Mouse (Mus musculus): ENCODE measurements at regions not wholly inside any gene's neighbourhood (a gene's known extent, or its start where the extent isn't known, plus 50 kb on each side); places are given as distances from the start of the nearest gene placed in this dataset.

GRCm38 (mm10) chr4:30776816-30777442 is 1187.0 kb upstream of the Map3k7 start:
- DNase-seq (ENCODE audit: low spot score in 2 of 2) = no peak

GRCm38 (mm10) chr4:30781649-30782048 is 1182.2 kb upstream of the Map3k7 start:
- DNase-seq (ENCODE audit: low spot score in 2 of 2) = no peak

DNA sequence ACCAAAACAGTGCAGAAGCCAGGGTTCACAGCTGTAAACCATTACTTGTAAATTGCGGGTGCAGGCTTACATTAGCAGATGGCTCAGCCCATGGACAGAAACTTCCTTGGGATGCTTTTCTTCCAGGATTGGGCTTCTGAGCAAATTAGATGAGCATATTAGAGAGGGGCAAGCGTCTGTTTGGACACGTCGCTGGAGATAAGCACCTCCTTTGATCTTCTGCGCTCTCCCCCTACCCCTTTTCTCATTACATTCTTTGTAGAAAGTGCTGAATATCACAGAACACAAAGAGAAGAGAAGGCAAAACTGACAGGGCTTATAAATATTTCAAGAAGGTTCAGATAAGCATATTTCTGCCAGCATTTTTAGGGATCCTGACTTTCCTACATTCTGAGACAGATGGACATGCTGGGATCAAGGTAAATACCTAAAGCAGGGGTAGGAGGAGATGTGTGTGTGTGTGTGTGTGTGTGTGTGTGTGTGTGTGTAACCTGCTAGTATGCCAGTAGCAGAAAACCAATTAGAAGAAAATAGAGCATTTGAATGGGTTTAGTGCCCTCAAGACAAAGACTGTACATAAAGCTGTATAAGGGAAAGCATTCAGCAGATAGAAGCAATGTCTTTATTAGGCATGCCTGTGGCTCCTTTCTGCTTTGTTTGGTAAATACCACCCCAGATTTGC is 1173.8 kb upstream of the Map3k7 start:
- DNase-seq (ENCODE audit: low spot score in 2 of 2) = no peak

DNA sequence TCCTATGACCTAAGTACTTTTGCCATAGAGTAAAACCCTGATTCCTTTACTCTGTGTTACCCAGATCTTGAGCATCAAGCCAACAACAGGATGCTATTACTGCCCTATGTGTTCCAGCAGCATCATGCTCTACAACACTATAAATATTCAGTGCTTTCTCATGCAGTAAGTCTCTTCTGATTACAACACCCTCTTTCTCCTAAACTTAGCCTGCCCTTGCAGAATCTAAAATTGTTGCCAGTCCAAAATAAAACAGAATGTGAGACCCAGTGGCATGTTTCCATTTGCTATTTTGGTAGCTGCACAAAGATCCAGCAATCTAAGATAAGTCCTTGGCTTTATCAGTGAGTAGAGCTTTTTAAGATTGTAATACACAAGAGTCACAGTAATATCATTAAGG is 1154.1 kb upstream of the Map3k7 start:
- DNase-seq (ENCODE audit: low spot score in 2 of 2) = no peak

GRCm38 (mm10) chr4:30855361-30856056 is 1108.4 kb upstream of the Map3k7 start:
- no peak for DNase-seq (ENCODE audit: low spot score in 2 of 2)

GRCm38 (mm10) chr4:30904966-30905365 is 1058.9 kb upstream of the Map3k7 start:
- no peak for DNase-seq (ENCODE audit: low spot score in 2 of 2)

GRCm38 (mm10) chr4:30922944-30923343 is 1041.0 kb upstream of the Map3k7 start:
- no peak for DNase-seq (ENCODE audit: low spot score in 2 of 2)

GRCm38 (mm10) chr4:30932358-30932757 is 1031.5 kb upstream of the Map3k7 start:
- no peak for DNase-seq (ENCODE audit: low spot score in 2 of 2)

DNA sequence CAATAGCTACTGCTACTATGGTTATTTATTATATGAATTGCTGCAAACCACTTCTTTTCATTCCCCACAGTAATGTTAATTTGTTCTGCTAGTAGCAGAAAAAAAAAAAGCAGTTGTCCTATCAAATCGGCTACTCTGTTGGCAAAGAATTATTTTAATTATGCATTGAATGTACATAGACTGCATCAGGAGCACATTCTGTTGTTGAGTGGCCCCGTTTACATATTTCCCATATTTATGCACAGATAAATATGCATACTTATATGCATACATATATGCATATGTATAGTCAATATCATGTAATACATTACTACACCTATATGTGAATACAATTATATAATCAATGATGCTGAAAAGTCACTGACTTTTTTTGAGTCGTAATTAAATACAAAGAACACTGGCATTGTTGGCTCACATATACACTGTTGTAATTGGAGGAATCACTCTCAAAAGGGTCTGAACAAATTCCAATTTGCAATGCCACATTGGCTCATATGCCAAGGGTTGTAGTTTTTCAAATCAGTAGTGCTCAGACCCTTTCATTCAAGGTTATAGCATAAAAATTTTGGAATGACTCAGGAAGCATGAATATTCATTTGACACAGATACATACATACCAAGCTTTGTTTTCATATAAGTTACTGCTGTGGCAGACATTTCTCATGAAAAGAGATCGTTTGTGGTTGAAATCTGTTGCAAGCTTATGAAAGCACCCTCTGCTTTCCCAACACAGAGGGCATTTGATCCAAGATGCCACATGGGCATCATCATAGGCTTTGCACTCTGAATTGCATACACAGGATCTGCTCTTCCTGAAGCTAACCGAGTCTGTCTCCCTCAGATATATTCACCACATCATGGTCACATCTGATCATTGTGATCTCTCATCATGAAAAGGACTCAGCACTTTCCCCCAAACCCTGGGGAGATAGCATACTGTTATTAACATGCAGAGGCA is 1030.6 kb upstream of the Map3k7 start:
- DNase-seq (ENCODE audit: low spot score in 2 of 2) = no peak

DNA sequence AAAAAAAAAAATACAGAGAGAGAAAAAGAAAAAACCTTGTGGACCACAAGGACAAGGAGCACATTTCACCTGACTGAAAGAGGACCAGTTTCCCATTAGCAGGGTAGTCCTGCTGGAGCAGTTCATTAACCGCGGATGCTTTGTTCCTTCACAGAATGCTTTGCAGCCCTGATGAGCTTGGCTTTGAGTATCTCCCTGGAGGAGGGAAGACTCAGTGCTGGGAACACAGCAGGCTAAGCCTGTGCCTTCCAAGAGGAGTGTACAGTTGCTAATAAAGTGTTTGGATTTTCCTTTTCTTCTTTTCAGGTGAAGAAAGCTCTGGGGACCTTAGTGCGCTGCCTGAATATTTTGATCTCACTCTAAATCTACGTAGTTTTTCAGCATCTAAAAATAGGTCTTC is 980.3 kb upstream of the Map3k7 start:
- no peak for DNase-seq (ENCODE audit: low spot score in 2 of 2)

GRCm38 (mm10) chr4:31012006-31012405 is 951.9 kb upstream of the Map3k7 start:
- no peak for DNase-seq (ENCODE audit: low spot score in 2 of 2)

GRCm38 (mm10) chr4:31052077-31052677 is 911.7 kb upstream of the Map3k7 start:
- DNase-seq (ENCODE audit: low spot score in 2 of 2) = no peak

DNA sequence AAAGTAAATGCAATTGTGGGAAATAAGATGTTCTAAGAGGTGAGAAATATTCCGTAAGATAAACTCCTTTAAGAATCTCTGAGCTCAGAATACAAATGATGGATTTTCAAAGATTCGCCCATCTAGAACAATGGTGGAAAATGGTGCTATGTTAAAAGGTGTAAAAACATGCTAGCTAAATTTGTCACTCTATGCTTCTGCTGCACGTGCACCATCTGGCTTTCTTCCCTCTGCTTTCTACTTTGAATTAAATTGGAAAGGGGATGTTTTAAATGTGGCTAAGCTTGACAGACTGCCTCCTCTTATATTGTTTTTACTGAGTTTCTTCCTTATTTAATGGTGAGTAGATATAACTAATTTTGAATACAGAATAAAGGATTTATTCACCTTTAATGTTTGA is 887.7 kb upstream of the Map3k7 start:
- no peak for DNase-seq (ENCODE audit: low spot score in 2 of 2)

DNA sequence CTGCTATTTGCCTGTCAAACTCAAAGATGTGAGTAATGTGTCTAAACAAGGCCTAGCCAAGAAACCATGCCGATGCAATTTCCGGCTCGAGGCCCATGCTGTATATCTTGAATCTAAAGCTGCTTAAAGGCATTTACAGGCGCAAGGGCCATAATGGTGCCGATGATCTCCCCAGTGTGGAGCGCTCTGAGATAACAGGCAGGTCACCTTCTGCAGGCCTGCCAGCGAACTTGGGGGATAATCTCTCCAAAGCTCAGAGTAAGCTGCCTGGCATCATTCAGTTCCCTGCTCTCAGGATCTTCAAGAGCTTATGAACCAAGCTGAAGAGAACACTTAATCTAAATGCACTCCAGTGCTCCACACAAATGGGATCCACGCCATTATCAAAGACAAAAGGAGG is 842.3 kb upstream of the Map3k7 start:
- DNase-seq (ENCODE audit: low spot score in 2 of 2) = no peak

DNA sequence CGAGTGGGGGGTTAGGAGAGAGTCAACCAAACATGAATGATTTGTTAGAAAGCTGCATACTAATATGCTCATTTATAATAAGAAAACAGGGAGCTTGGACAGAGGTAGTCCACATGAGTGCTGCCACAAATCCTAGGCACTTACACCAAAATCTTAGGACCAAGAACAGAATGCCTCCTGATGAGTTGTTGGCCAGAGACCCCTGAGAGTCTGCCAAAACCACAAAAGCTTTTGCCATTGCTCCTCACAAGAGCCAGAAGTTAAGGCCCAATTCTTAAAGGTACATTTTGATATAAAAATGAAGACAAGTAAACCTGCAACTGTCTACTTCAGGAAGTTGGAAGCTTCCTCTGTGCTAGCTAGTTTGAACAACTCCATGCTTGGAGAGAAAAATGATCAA is 820.7 kb upstream of the Map3k7 start:
- no peak for DNase-seq (ENCODE audit: low spot score in 2 of 2)

DNA sequence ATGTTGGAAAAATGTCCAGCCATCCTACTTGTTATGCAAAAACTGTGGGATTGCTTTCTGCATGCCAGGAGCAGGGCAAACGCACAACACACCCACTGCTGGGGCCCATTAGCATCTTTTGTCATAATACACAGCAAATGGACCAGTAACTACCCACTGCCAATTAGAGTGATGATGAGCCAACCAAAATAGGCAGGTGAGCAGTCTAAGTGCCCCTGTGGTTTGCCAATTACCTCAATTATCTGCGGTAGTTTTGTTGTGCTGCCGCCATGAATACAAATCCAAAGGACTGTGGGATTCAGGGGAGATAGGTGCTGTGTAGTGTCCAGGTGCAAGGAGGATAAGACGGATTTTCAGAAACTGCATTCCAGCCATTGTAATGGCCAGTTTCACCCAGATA is 796.5 kb upstream of the Map3k7 start:
- no peak for DNase-seq (ENCODE audit: low spot score in 2 of 2)

DNA sequence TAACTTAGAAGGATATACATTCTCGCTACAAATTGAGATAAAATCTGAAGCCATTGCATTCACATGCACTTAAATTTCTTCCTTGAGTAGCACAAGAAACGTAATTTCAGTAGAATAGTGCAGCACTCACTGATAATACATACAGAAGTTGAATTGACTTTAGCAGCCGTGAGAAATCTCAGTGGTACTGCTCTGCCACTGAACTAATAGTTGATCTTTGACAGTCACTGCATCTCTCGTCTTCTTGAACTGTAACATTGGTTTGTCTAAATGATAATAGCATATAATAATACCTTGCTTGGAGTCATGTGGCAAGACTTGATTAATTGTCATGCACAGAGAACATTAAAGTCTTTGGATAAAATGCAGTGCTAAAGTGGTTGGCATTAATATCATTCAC is 795.5 kb upstream of the Map3k7 start:
- no peak for DNase-seq (ENCODE audit: low spot score in 2 of 2)

GRCm38 (mm10) chr4:31171190-31171589 is 792.7 kb upstream of the Map3k7 start:
- no peak for DNase-seq (ENCODE audit: low spot score in 2 of 2)

- no peak for DNase-seq (ENCODE audit: low spot score in 2 of 2)
Observed at GRCm38 (mm10) chr4:31197852-31198251, 766.0 kb upstream of the Map3k7 start.

GRCm38 (mm10) chr4:31203286-31203685 is 760.6 kb upstream of the Map3k7 start:
- no peak for DNase-seq (ENCODE audit: low spot score in 2 of 2)

DNA sequence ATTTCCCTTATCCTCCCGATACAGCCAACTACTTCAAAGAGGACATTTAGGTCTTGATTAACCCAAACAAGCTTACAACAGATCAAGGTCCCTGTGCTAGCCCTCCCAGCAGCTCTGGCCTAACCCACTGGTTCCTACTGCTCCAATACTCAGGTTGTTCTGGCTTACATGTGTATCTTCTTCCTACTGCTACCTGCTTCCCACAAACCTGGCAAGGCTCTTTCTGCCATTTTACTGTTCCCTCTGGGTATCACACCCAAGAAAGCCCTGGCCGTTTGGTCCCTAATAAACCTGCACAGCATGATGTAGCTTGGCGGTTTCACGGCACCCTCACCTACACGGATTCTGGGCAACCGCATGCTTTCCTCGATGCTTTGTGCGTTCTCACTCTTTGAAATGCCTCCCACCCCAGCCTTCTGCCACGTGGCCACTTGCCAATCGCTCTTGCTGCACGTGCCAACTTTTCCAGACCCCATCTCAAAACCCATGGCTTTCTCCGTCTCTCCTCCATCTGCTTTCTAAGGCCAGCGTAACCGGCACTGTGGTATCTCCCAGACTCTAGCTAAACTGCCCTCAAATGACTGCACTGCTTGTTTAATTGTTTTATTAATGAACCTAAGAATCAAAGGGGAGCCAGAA is 758.4 kb upstream of the Map3k7 start:
- peak in 1 of 2 experiments; percentile 59 for DNase-seq (ENCODE audit: low spot score in 2 of 2)

Data from urinary bladder, postnatal 4 days (tissue).